Mouse (Mus musculus) cerebellum, postnatal 10 days (tissue): ENCODE measurements around the gene Elp4.

Experiments
- DNase-seq, 2 experiments: peaks; one replicate each; pipeline ENCODE4 v3.0.0; 2021; ENCODE audit warnings: mixed read lengths in 2 of 2

The Elp4 gene

GRCm38 (mm10) chr2:105715409-105716115, 188.8 kb downstream of the Elp4 start:
- no peak for DNase-seq

- no peak for DNase-seq
Observed at GRCm38 (mm10) chr2:105710511-105710910, 193.9 kb downstream of the Elp4 start.

DNA sequence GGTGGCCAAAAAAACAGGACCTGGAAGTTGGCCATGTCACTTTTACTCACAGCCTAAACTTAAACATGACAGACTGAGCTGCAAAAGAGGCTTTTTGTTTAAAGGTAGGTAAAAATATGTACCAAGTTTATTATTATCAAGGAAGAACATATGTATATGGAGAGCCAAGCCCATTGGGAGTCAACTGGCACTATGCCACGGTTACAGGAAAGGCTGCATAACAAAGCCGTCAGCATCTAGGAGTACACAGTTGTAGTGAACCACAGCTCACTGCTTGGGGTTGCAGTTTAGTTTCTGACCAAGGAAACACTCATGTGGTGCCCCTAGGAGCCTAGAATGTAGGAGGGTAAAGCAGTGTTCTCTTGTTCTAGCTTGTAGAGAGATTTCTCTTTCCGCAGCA, 195.2 kb downstream of the Elp4 start:
- peak; percentile 82 to 85 for DNase-seq

GRCm38 (mm10) chr2:105705320-105705719, 199.0 kb downstream of the Elp4 start:
- DNase-seq: peak; percentile 78 to 82

DNA sequence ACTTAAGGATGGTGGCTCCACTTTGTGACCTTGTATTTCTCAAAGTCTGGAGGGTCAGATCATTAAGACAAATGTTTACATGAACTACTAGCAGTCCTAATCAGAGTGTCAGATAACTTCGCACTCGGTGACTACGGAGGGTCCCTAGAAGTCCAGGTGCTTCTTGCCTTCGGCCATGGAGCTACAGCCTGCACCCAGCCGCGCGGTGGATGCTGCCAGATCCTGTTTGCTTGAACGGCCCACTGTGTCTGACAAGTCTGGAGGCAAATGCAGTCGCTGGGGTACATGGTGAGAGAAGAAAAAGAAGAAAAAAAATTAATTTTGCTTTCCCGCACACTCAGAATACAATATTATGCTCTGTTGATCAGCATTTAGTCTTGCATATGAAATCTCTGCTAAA, 201.8 kb downstream of the Elp4 start:
- DNase-seq: peak; percentile 81 to 85

- no peak for DNase-seq
Observed at GRCm38 (mm10) chr2:105701781-105702180, 202.6 kb downstream of the Elp4 start.

GRCm38 (mm10) chr2:105698631-105699030, 205.7 kb downstream of the Elp4 start:
- DNase-seq: no peak

DNA sequence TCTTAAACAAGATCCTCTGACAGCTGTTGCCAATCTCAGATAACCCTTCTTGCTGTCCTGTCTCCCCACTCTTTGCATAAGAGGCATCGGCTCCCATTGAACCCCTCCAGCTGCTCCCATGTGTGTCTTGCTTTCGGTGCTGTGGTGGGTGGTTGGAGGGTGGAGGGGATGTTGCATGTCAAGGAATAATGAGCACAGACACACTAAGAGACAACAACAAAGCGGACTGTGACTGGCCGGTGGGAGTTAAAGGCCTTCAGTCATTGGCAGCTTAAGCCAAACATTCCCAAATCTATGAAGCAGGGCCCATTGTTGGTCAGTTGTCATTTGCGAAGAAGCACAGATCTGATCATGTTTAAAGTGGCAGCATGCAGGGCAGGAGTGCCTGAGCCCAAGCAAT, 206.6 kb downstream of the Elp4 start:
- no peak for DNase-seq

GRCm38 (mm10) chr2:105691296-105691695, 213.1 kb downstream of the Elp4 start:
- DNase-seq: peak; percentile 39 to 40

- DNase-seq: peak; percentile 75 to 81
Observed at GRCm38 (mm10) chr2:105689771-105690639, 214.4 kb downstream of the Elp4 start.

DNA sequence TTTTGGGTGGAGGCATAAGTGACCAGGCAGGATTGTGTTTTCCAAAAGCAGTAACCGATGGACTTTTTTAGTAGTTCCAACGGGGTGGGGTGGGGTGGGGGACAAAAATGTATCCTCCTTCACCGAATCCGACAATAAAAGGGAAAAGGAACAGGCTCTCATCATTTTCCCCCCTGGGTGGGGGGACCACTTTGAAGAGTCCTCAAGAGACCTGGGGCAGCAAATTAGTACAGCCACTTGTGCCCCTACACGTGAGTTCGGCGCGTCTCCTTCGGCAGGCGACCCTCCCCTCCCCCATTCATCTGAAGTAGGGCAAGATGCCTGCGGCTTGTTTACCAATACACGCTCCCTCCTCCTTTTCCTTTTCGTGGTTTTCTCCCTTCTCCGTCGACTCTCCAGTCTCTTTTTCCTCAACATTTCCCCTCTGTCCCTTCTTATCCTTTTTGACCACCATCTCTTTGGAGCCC, 215.0 kb downstream of the Elp4 start:
- peak; percentile 82 to 85 for DNase-seq

GRCm38 (mm10) chr2:105688436-105689303, 215.7 kb downstream of the Elp4 start:
- peak; percentile 67 to 74 for DNase-seq

DNA sequence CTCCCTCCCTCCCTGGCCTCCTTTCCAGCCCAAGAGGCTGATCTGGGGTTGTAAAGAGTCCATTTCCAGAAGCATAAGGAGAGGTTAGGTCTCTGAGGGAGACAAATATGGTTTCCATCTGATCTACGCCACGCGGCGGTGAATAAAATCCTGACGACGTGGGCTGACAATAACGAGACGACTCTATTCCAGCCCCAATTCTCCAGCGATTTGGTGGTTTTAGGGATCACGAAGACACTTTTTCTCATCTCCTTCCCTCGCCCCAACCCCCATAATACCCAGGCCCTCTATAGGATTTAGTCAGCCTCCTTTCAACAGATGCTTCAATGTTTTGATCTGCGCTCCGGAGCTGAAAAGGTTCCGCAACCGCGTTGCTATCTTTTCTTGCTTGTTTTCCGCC, 216.4 kb downstream of the Elp4 start:
- DNase-seq: peak; percentile 57 to 69

DNA sequence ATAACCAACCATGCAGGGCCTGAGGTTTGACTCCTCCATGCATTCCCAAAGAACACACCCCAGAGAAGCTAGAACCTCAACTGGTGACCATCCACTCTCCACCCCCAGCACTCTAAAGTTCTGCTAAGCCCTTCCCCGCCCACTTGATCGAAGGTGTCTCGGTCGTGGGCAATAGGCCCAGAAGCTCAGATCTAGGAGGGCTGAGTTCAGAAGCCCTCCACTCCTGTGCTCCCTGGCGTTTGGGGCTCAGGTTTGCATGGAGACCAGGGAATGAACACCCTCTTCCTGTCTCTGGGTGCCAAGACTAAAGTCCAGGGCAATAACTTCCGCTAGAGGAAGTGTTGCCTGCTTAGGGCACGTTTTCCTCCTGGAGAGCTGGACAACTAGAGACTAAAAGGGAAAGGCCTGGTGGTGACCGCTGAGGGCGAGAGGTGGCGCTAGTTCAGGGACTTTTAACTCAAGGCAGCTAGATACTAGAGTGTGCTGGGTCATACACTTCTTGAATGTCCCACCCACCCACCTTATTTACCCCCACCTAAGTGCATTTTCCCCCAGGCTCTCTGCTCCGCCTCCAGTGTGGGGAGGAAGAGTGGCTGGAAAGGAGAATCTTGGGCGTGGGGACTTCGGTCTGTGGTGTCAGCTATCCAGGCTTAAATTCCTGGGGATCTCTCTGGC, 216.9 kb downstream of the Elp4 start:
- DNase-seq: peak; percentile 89

DNA sequence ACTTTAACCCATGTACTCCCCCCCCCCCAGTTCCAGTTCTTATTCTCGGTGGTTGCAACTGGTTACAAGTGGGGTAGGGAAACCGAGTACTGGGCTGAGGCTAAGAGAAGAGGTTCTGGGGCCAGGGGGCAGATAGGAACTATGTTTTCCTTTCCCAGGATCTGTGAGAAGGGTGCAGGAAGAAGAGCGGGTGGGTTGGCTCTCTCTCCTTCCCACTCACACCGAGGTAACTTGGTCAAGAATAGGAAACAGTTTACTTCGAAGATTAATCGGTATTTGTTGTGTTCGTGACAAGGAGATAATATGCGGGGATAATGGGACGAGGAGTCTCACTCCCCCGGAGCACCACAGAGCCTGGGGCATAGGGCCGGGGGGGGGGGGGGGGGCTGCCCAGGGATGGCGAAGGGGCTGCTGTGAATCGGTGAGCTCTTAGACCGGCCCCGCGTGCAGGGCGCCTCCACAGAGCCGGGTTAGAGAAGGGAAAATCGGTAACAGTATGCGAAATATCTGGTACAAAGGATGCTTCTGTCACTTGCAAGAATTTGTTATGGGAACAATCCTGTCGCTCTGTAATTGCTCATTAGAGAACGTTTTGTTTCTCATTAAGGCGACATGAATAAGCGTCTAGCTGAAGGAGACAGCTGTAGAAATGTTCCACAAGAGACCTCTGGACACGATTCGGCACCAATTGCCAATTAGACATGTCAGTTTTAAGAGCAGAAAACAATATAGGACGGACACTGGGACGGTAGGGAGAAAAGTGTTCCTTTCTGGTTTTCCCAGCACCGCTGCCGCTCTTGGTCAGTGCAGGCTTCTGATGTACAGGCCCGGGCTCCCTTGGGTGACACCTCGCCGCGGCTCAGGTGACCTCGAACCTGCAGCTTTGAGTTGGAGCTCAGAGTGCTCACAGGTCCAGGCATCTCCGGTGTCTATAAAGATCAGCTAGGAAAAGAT, 217.7 kb downstream of the Elp4 start:
- peak; percentile 59 to 68 for DNase-seq

DNA sequence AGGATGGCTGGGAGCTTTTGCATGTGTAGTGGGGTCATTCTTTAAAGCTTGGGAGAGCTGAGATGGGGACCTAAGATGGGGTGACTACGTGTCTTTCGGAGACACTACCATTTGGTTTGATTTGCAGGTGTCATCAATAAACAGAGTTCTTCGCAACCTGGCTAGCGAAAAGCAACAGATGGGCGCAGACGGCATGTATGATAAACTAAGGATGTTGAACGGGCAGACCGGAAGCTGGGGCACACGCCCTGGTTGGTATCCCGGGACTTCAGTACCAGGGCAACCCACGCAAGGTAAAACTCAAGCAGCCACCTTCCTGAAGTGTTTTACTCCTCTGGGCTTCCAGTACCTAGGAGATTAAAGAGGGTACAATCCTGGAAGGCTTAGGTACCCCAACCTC, 218.7 kb downstream of the Elp4 start:
- peak; percentile 56 to 69 for DNase-seq

- DNase-seq: peak; percentile 43 to 64
Observed at GRCm38 (mm10) chr2:105684991-105685650, 219.2 kb downstream of the Elp4 start.

DNA sequence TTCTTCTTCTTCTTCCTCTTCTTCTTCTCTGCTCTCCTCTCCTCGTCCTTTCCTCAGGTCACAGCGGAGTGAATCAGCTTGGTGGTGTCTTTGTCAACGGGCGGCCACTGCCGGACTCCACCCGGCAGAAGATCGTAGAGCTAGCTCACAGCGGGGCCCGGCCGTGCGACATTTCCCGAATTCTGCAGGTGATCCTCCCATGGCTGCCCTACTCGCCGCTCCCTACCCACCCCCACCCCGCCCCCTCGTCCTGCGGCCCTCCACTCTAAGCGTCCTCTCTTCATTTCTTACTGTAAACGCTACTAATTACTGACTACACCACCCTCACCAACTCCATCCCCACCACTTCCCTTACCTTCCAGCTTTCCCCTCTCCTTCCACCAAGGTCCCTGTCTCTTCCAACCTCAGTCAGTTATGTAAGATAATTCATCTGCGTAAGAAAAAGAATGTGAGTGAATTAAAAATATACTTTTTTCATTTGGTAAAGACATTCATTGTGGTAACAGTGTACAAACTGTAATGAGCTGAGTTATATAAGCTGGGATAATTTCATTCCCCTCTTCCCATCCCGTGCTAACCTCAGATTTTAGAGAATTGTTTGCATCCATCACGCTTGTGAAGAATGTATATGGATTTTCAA, 220.5 kb downstream of the Elp4 start:
- DNase-seq: peak; percentile 73 to 75

DNA sequence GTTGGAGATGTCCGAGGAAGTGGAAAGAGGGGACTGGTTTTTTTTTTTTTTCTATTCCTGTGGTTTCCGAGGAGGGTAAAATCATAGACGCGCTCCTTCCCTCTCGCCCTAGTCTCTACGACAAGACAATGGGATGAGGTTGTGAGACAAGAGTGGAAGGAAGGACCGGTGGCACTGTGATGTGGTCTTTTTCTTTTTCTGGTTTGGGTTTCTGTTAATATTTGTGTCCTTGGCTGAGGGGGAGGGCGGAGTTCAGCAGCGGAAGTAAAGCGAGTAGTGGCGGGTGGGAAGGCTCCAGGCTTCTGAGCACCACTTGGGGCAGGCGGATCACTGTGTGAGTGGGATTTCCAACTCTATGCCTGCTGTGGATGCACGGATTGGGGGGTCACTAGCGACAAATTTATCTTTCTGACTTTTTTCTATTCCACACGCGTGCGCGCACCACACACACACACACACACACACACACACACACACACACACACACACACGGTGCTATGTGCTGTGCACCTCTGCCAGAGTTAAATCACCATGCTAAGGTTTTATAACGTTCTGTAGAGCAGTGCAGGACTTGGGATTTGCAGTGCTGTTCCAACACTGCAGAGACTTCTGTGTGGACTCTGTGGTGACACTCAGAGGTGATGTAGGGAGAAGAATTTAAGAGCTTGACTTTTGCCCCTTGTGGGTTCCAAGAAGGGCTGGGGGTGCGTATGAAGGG, 221.6 kb downstream of the Elp4 start:
- peak; percentile 72 to 74 for DNase-seq
